Mouse (Mus musculus) frontal cortex, adult 2 months (tissue): ENCODE data around the gene Fbxo24. TPM values are rescaled to one million over a fixed set of nuclear protein-coding genes. Genes with fewer than 3 reads are reported as not detected.

ENCODE experiments used
- DNase-seq, 2 experiments: peaks; one replicate each; pipeline ENCODE4 v3.0.0; 2022; ENCODE audit warnings: low spot score in 1 of 2; ENCODE audit errors: extremely low spot score in 1 of 2
- polyA plus RNA-seq: library from polyadenylated mRNA; depleted of rRNA; stranded (reverse); fragments of >200 nt; gene quantifications from 2 replicates; pipeline ENCODE4 v1.2.3, GENCODE M21; 2012; rRNA removed

The Fbxo24 gene
- polyA plus RNA-seq, 1 experiment: 0.30 TPM

DNA sequence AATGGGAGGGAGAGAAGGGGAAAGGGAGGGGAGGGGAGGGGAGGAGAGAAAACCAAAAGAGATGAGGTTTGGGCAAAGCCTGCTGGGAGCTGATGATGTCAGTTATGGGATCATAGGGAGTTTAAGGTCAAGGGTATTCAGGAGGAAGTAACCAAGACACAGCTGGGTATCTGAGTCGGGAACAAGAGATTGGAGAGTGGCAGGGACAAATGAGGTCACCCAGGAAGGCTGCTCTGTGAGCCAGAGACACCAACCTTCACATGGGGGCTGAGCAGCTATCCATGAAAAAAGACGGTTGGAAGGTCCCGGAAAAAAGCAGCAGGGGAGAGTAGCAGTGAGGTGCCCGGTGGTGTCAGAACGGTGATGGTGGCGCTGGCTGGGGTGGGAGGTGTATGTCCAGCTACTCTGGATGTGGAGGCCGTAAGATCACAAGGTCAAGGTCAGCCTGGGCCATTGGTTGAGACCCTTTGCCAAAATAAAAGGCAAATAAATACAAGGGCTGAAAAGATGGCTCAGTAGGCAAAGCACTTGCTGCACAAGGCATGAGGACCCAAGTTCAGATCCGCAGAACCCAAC is 60.5 kb downstream of the Fbxo24 start:
- DNase-seq: no peak

DNA sequence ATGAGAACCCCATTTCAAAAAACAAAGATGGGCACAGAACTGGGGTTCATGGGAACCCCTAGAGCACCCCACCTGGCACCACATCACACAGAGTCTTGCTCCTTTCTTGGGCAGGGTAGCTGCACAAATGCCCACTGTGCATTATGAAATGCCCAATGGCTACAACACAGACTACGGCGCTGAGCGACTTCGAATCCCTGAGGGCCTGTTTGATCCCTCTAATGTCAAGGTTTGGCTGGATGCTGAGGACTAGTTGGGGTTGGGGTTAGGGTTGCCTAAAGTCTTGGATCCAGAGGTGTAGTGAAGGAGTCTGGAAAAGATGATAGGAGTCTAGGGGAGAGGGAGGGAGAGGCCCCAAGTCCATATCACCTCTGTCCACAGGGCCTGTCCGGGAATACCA is 62.4 kb downstream of the Fbxo24 start:
- no peak for DNase-seq

DNA sequence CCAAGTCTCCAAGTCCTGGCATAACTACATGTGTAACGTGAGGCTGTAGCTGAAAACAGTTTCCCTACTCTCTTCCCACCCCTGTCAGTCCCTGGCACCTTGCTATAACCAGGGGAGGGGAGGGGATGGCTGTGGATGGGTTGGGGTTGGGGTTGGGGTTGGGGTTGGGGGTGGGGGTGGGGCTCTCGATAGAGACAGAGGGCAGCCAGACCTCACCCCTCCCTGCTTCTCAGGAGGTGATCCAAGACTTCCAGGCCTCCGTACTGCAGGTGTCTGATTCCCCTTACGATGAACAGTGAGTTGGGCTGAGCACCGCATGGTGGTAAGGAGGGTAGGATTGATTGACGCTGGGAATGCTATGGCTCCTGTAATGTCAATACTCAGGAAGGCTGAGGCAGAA is 63.1 kb downstream of the Fbxo24 start:
- no peak for DNase-seq

DNA sequence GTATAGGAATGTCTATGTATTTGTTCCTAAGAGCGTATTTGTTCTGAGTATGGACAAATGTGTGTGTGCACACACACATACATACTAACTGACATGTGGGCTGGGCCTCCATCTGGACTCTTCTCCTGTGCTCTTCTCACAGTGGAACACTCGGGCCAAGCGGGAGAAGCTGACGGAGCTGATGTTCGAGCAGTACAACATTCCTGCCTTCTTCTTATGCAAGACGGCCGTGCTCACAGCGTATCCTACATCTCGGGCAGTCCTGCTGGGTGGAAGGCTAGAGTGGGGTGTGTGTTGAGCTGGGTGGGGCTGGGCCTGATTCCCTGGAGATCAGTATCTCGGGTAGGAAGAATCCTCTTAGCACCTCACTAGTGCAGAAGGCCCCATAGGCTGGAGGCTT is 65.8 kb downstream of the Fbxo24 start:
- peak in 1 of 2 experiments; percentile 47 for DNase-seq

Other genes with a start within 250 kb of the Fbxo24 start
- 0.20 and 0.29 TPM in 2 replicates for gene Zan, start 151.9 kb downstream of the Fbxo24 start, polyA plus RNA-seq
- gene Pop7, start 126.5 kb downstream of the Fbxo24 start, polyA plus RNA-seq: 51.7 and 52.3 TPM in 2 replicates
- 51.1 and 56.4 TPM in 2 replicates for gene Gigyf1, start 110.5 kb downstream of the Fbxo24 start, polyA plus RNA-seq
- gene Epo, start 95.8 kb downstream of the Fbxo24 start, polyA plus RNA-seq: not detected in 2 replicates
- gene Gnb2, start 95.5 kb downstream of the Fbxo24 start, polyA plus RNA-seq: 635 and 662 TPM in 2 replicates
- 184 and 199 TPM in 2 replicates for gene Actl6b, start 75.5 kb downstream of the Fbxo24 start, polyA plus RNA-seq
- gene Tfr2, start 59.2 kb downstream of the Fbxo24 start, polyA plus RNA-seq: 14.1 and 14.5 TPM in 2 replicates
- 46.1 and 59.6 TPM in 2 replicates for gene Mospd3, start 27.9 kb downstream of the Fbxo24 start, polyA plus RNA-seq
- gene Pcolce, start 15.2 kb downstream of the Fbxo24 start, polyA plus RNA-seq: 14.3 and 17.0 TPM in 2 replicates
- gene Lrch4, start 119 bp upstream of the Fbxo24 start, polyA plus RNA-seq: 15.6 and 19.9 TPM in 2 replicates
- 13.3 and 14.4 TPM in 2 replicates for gene Gm20605, start 173 bp upstream of the Fbxo24 start, polyA plus RNA-seq
- gene Sap25, start 12.3 kb upstream of the Fbxo24 start, polyA plus RNA-seq: 27.8 and 34.4 TPM in 2 replicates
- 0.48 and 0.86 TPM in 2 replicates for gene Irs3, start 16.7 kb upstream of the Fbxo24 start, polyA plus RNA-seq
- 32.4 and 32.9 TPM in 2 replicates for gene Agfg2, start 55.7 kb upstream of the Fbxo24 start, polyA plus RNA-seq
- 55.0 and 60.9 TPM in 2 replicates for gene Nyap1, start 112.6 kb upstream of the Fbxo24 start, polyA plus RNA-seq
- 273 and 360 TPM in 2 replicates for gene Tsc22d4, start 116.7 kb upstream of the Fbxo24 start, polyA plus RNA-seq
- gene Ppp1r35, start 149.8 kb upstream of the Fbxo24 start, polyA plus RNA-seq: 24.2 and 25.9 TPM in 2 replicates
- 39.1 and 42.6 TPM in 2 replicates for gene Mepce, start 158.7 kb upstream of the Fbxo24 start, polyA plus RNA-seq
- gene Zcwpw1, start 158.8 kb upstream of the Fbxo24 start, polyA plus RNA-seq: 14.1 and 15.3 TPM in 2 replicates
- 0.86 and 0.98 TPM in 2 replicates for gene Pilra, start 207.3 kb upstream of the Fbxo24 start, polyA plus RNA-seq
- gene Pilrb1, start 229.1 kb upstream of the Fbxo24 start, polyA plus RNA-seq: 0.20 TPM in 1 of 2 replicates, not detected in the other
- 0.08 TPM in 1 of 2 replicates, not detected in the other for gene Pilrb2, start 242.8 kb upstream of the Fbxo24 start, polyA plus RNA-seq